Mouse (Mus musculus) forebrain, embryonic 13.5 days (tissue): ENCODE measurements at regions not wholly inside any gene's neighbourhood (a gene's known extent, or its start where the extent isn't known, plus 50 kb on each side); places are given as distances from the start of the nearest gene placed in this dataset.

ENCODE experiments used
- ATAC-seq: fragments of 200-750 bp; cut with Nextera tagmentation; 2 replicates; pipeline ENCODE4 v1.8.0; 2017
- H3K27ac ChIP-seq: fragments of 300-500 bp; sonication (generic); 2 replicates; pipeline ENCODE4 v1.5.1; 2015; ENCODE audit warnings: inconsistent platforms, mild to moderate bottlenecking, moderate library complexity
- H3K27me3 ChIP-seq: fragments of 300-500 bp; sonication (generic); 2 replicates; pipeline ENCODE4 v1.6.1; 2015; ENCODE audit warnings: mild to moderate bottlenecking, inconsistent platforms
- H3K36me3 ChIP-seq: fragments of 300-500 bp; sonication (generic); 2 replicates; pipeline ENCODE4 v1.6.1; 2015; ENCODE audit warnings: mild to moderate bottlenecking, inconsistent platforms; ENCODE audit not compliant: poor library complexity, severe bottlenecking
- H3K4me1 ChIP-seq: fragments of 300-500 bp; sonication (generic); 2 replicates; pipeline ENCODE4 v1.6.1; 2015; ENCODE audit warnings: inconsistent platforms
- H3K4me2 ChIP-seq: fragments of 300-500 bp; sonication (generic); 2 replicates; pipeline ENCODE4 v1.6.1; 2015; ENCODE audit warnings: inconsistent platforms, mild to moderate bottlenecking, moderate library complexity
- H3K4me3 ChIP-seq: fragments of 300-500 bp; sonication (generic); 2 replicates; pipeline ENCODE4 v1.5.1; 2015; ENCODE audit warnings: mild to moderate bottlenecking, inconsistent platforms
- H3K9ac ChIP-seq: fragments of 300-500 bp; sonication (generic); 2 replicates; pipeline ENCODE4 v1.6.1; 2015; ENCODE audit warnings: mild to moderate bottlenecking, inconsistent platforms
- H3K9me3 ChIP-seq: fragments of 300-500 bp; sonication (generic); replicated peaks from 2 replicates; pipeline ENCODE4 v1.6.1; 2016; ENCODE audit warnings: inconsistent platforms
- WGBS: fragments of 180-500 bp; shearing (Covaris S2); methylation state at CpG from one replicate; pipeline ENCODE4 v1.1.7; 2015; 5-methylcytosine and 5-hydroxymethylcytosine counted together

DNA sequence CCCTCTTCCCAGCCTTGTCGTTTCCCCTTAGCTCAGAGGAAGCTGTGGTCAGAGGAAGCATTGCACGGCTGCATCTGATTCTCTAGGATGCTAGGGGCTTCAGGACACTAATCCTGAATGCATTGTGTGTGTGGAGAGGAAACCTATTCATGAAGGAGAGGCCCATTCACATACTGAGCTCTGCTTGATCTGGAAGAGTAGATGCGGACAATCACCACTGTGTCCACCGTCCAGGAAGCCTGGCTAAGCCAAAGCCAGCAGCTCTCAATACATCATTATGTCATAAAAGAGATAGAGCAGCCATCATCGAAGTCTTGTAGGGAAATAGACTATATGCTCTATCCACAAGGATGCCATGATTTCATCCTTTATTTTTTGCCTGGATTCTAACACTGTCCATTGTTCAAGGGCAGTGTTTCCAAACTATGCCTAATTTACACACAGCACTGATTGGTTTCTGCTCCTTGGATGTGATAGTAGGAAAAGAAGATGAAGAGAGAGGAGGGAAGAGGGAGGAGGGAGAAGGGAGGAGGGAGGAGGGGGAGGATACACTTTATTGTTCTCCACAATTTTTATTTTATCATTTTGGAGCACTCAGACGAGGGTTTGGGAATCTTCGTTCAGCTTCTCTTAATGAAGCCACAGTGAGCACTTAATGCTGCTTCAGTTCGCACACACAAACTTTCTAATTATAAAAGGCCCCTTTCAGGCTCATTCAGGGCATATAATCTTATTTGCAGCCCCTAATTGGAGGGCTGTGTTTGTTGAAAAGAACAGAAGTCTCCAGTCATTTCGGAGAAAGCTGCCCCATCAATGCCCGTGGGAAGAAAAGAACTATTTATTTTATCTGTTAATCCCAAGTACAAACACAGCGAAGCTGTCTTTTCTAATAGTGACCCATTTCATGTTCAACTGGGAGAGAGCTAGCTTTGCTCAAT, 195.0 kb downstream of the Pdgfra start:
- no peak overlapping the region for H3K4me2 ChIP-seq
- no peak overlapping the region for H3K9ac ChIP-seq
- peak; percentile 70; the same call in 1 of the 2 replicates for ATAC-seq
- no peak overlapping the region for H3K4me3 ChIP-seq
- no peaks in the 10 kb centered on the region for H3K36me3 ChIP-seq
- H3K27me3 ChIP-seq, result peaks cover 86% of the 10 kb centered on the region
- H3K4me1 ChIP-seq, result peaks cover 5% of the 10 kb centered on the region; the same call in 1 of the 2 replicates
- no peak overlapping the region for H3K27ac ChIP-seq
- H3K9me3 ChIP-seq, result no peaks in the 10 kb centered on the region
- WGBS, result 2% methylated on average over 11 of the region's 11 CpGs

GRCm38 (mm10) chr5:75347774-75348116, 195.7 kb downstream of the Pdgfra start:
- H3K4me2 ChIP-seq, result no peak overlapping the region
- H3K4me1 ChIP-seq, result peaks cover 5% of the 10 kb centered on the region; the same call in 1 of the 2 replicates
- H3K4me3 ChIP-seq, result no peak overlapping the region
- 0 out of 2 replicates have a peak, but pooled peaks have one; percentile 3 for ATAC-seq
- no peaks in the 10 kb centered on the region for H3K36me3 ChIP-seq
- peaks cover 89% of the 10 kb centered on the region for H3K27me3 ChIP-seq
- no peak overlapping the region for H3K27ac ChIP-seq
- no peak overlapping the region for H3K9ac ChIP-seq
- 14% methylated on average over 5 of the region's 5 CpGs for WGBS
- H3K9me3 ChIP-seq, result no peaks in the 10 kb centered on the region

- Histone ChIP-seq H3K9ac (no peak overlapping the region), H3K9me3 (no peaks in the 10 kb centered on the region), H3K27me3 (peaks cover 70% of the 10 kb centered on the region), H3K36me3 (no peaks in the 10 kb centered on the region), H3K4me1 (no peaks in the 10 kb centered on the region), H3K27ac (no peak overlapping the region), H3K4me3 (no peak overlapping the region), H3K4me2 (no peak overlapping the region)
- 14% methylated on average over 1 of the region's 1 CpGs for WGBS
- no peak for ATAC-seq
Observed at GRCm38 (mm10) chr5:75355266-75355665, 203.2 kb downstream of the Pdgfra start.

DNA sequence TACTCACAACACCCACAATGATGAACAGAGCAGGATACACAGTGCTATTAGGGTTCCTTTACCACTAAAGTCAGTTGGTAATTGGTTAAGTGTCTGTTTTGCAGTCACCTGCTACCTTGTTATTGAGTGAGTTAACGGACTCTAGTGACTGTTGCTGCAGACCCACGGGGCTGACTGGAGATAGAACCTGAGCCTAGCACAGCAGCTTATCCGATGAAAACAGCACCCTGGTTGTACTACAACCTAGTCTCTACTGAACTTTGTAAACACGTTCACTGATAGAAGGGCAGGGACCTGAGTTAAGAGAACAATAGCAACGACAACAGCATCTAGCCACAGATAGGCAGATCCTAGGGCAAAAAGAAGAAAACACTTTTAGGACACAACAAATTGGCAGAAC, 206.8 kb downstream of the Pdgfra start:
- ATAC-seq, result no peak
- no peak overlapping the region for H3K4me2 ChIP-seq
- no peak overlapping the region for H3K9ac ChIP-seq
- 86% methylated on average over 5 of the region's 5 CpGs for WGBS
- H3K27me3 ChIP-seq, result peaks cover 36% of the 10 kb centered on the region
- no peaks in the 10 kb centered on the region for H3K4me1 ChIP-seq
- H3K9me3 ChIP-seq, result no peaks in the 10 kb centered on the region
- no peak overlapping the region for H3K4me3 ChIP-seq
- no peak overlapping the region for H3K27ac ChIP-seq
- H3K36me3 ChIP-seq, result no peaks in the 10 kb centered on the region

DNA sequence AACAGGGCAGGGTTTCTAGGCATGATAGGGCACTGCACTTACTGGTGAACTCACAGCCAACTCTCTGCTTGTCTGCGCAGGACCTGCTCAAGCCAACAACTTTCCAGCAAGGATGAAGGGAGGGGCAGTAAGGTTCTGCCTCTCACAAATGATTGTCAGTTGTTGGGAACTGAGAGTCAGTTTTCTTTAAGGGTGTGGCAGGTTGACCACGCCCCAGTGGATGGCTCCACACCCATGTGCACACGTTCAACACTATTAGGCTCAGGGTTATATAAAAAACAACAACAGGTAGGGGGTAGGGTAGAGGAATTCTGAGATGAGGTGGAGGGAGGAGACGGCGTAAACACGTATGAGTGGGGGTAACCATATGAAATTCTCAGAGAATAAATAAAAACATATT, 210.9 kb upstream of the Kit start:
- Histone ChIP-seq H3K9me3 (no peaks in the 10 kb centered on the region), H3K27me3 (0 out of 2 replicates have a peak, but pooled peaks cover 3% of the 10 kb centered on the region), H3K27ac (no peak overlapping the region), H3K4me3 (no peak overlapping the region), H3K9ac (no peak overlapping the region), H3K4me2 (no peak overlapping the region), H3K36me3 (no peaks in the 10 kb centered on the region), H3K4me1 (no peaks in the 10 kb centered on the region)
- ATAC-seq, result no peak
- 93% methylated on average over 6 of the region's 6 CpGs for WGBS

- H3K27ac ChIP-seq, result no peak overlapping the region
- H3K4me2 ChIP-seq, result no peak overlapping the region
- ATAC-seq, result no peak
- no peak overlapping the region for H3K9ac ChIP-seq
- H3K4me1 ChIP-seq, result no peaks in the 10 kb centered on the region
- H3K36me3 ChIP-seq, result no peaks in the 10 kb centered on the region
- 82% methylated on average over 5 of the region's 5 CpGs for WGBS
- no peak overlapping the region for H3K4me3 ChIP-seq
- peaks cover 2% of the 10 kb centered on the region; the same call in 1 of the 2 replicates for H3K9me3 ChIP-seq
- H3K27me3 ChIP-seq, result 0 out of 2 replicates have a peak, but pooled peaks cover 4% of the 10 kb centered on the region
Observed at GRCm38 (mm10) chr5:75367282-75367681, 207.4 kb upstream of the Kit start.

DNA sequence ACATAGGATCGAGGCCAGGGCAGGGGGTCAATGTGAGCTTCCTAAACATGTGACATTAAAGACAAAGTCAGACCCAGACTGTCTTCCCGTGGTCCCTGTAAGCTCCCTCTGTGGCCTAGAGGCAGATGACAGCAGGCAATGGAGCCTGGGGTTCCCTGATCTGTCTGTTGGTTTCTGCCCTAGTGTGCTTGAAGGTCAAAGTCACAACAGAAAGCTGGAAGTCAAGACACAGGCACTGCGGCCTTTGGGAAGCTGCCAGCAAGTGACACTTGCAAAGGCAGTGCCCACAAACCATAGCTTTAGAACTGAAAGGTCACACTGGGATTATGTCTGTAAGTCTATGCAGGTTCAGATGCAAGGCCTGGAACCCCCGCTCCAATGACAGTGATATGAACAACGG, 206.0 kb upstream of the Kit start:
- Histone ChIP-seq H3K4me3 (no peak overlapping the region), H3K4me2 (no peak overlapping the region), H3K36me3 (no peaks in the 10 kb centered on the region), H3K4me1 (no peaks in the 10 kb centered on the region), H3K9me3 (peaks cover 8% of the 10 kb centered on the region), H3K9ac (no peak overlapping the region), H3K27me3 (0 out of 2 replicates have a peak, but pooled peaks cover 4% of the 10 kb centered on the region), H3K27ac (no peak overlapping the region)
- no peak for ATAC-seq
- WGBS, result 91% methylated on average over 5 of the region's 5 CpGs

DNA sequence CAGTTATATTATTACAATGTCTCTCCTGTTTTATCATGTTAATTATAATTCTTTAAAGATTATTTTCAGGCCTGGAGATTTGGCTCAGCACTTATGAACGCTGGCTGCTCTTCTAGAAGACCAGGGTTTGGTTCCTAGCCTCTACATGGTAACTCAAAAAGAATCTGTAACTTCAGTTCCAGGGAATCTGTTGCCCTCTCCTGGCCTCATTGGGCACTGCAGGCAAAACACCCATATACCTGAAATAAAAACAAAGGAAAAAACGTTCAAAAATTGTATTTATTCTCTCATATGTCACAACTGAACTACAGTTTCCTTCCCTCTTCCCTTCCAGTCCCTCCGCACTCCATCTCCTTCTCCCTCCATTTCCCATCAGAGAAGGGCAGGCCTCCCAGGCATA, 201.9 kb upstream of the Kit start:
- no peak overlapping the region for H3K9ac ChIP-seq
- H3K27ac ChIP-seq, result no peak overlapping the region
- no peaks in the 10 kb centered on the region for H3K4me1 ChIP-seq
- H3K4me3 ChIP-seq, result no peak overlapping the region
- WGBS, result 74% methylated on average over 3 of the region's 3 CpGs
- no peaks in the 10 kb centered on the region for H3K36me3 ChIP-seq
- peaks cover 8% of the 10 kb centered on the region for H3K9me3 ChIP-seq
- no peak for ATAC-seq
- 0 out of 2 replicates have a peak, but pooled peaks cover 6% of the 10 kb centered on the region for H3K27me3 ChIP-seq
- H3K4me2 ChIP-seq, result no peak overlapping the region

DNA sequence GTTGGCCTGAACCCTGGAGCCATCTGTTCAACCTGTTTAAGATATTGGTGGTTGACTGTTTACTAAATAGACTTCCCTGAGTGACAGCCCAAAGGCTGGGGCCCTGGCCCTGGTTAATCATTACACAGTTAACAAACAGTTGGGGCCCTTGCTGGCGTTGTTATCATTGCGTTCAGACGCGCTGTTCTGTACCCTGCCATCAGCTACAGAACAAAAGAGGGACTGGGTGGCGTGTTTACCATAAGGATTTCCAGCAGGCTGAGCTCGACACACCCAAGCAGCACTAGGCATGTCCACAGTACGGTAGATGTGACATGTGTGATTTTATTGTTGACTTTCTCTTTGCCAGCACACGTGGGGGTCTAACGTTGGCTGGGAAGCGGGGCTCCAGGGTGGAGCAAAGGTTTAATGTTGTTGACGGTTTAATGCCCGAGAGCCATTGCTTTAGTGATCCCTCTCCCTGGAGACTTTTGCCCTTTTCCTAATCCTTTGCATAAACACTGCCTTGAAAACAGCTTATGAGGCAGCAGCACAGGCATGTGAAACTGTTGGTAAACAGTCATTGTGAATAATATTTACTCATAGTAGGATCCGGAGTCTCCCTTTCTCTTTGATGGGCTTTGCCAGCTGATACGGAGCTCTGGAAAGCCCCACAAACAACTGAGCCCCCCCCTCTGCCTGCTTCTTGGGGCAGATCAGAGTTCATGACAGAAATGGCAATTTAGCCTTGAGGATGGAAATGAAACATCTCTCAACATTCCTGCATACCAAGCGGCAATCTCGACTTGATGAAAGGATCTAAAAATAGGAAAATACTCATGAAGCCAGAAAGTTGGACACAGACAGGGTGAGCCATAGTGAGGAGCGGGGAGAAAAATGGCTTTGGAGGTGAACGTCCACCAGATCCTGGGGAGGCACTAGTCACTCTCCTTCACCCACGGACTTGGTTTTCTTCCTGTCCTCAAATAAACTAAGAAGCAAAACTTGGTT, 197.1 kb upstream of the Kit start:
- Histone ChIP-seq H3K27ac (no peak overlapping the region), H3K4me2 (no peak overlapping the region), H3K9ac (no peak overlapping the region), H3K36me3 (no peaks in the 10 kb centered on the region), H3K27me3 (0 out of 2 replicates have a peak, but pooled peaks cover 2% of the 10 kb centered on the region), H3K4me1 (no peaks in the 10 kb centered on the region), H3K4me3 (no peak overlapping the region), H3K9me3 (peaks cover 4% of the 10 kb centered on the region; the same call in 1 of the 2 replicates)
- WGBS, result 65% methylated on average over 19 of the region's 19 CpGs
- ATAC-seq, result no peak

- Histone ChIP-seq H3K9me3 (no peaks in the 10 kb centered on the region), H3K9ac (no peak overlapping the region), H3K36me3 (no peaks in the 10 kb centered on the region), H3K4me2 (no peak overlapping the region), H3K27me3 (0 out of 2 replicates have a peak, but pooled peaks cover 2% of the 10 kb centered on the region), H3K4me1 (no peaks in the 10 kb centered on the region), H3K4me3 (no peak overlapping the region), H3K27ac (no peak overlapping the region)
- WGBS, result 84% methylated on average over 2 of the region's 2 CpGs
- ATAC-seq, result no peak
Observed at GRCm38 (mm10) chr5:75378655-75379054, 196.1 kb upstream of the Kit start.

- 79% methylated on average over 1 of the region's 1 CpGs for WGBS
- H3K36me3 ChIP-seq, result no peaks in the 10 kb centered on the region
- no peaks in the 10 kb centered on the region for H3K9me3 ChIP-seq
- ATAC-seq, result no peak
- no peak overlapping the region for H3K4me2 ChIP-seq
- no peak overlapping the region for H3K4me3 ChIP-seq
- no peak overlapping the region for H3K27ac ChIP-seq
- no peak overlapping the region for H3K9ac ChIP-seq
- H3K27me3 ChIP-seq, result no peaks in the 10 kb centered on the region
- no peaks in the 10 kb centered on the region for H3K4me1 ChIP-seq
Observed at GRCm38 (mm10) chr5:75380340-75380739, 194.4 kb upstream of the Kit start.

DNA sequence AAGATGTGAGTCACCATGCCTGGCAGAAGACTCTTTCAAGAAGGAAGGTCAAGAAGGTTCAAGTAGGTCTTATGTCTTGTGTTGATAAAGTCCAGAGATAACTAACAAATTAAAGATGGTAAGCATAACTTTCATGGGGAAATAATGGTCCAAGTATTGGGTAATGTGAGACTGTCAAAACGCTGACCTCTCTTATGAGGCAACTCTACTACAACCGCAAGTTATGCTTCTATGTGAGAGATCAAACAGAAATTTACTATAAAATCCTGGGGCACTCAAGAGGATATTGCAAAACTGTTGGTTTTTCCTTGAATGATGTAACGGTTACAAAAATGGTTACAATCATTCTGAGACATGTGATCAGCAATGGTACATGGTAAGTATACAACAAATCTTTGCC, 192.6 kb upstream of the Kit start:
- no peaks in the 10 kb centered on the region for H3K36me3 ChIP-seq
- H3K4me1 ChIP-seq, result no peaks in the 10 kb centered on the region
- no peaks in the 10 kb centered on the region for H3K27me3 ChIP-seq
- no peak overlapping the region for H3K9ac ChIP-seq
- H3K4me2 ChIP-seq, result no peak overlapping the region
- 95% methylated on average over 3 of the region's 3 CpGs for WGBS
- H3K9me3 ChIP-seq, result no peaks in the 10 kb centered on the region
- H3K4me3 ChIP-seq, result no peak overlapping the region
- no peak for ATAC-seq
- no peak overlapping the region for H3K27ac ChIP-seq
